Mouse (Mus musculus): ENCODE measurements around the gene Gm11549. TPM values are rescaled to one million over a fixed set of nuclear protein-coding genes. Genes with fewer than 3 reads are reported as not detected.

Gene Gm11549
- polyA plus RNA-seq, 1 experiment from 2014 or later, result 0.21 TPM

DNA sequence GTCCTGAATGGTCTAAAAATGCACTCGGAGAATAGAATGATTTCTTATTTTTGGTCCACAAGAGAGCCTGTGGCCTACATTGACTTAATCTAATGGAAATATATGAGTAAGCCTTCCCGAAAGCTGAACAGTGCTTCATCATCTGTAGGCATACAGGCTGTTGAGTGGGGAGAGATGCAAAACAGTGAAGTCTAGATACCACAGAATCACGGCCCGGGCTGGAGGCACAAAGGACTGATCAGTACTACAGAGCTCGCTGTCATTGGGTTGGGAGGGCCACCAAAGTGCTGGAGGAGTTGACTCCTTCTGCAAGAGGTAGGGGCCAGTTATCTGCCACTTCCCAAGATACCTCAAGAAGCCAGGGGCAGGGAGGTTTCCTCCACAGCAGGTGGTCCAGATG, 9.2 kb upstream of the Gm11549 start:
- Histone ChIP-seq H3K9me3 (ENCODE audit: control insufficient read depth, low read length) (no peaks in the 10 kb centered on the region), H3K36me3 (ENCODE audit: control insufficient read depth, insufficient read depth, low read length) (no peaks in the 10 kb centered on the region), H3K27ac (replicated peaks; ENCODE audit: low read depth, low read length) (no peak overlapping the region), H3K27me3 (ENCODE audit: control insufficient read depth, insufficient read depth, low read length) (no peaks in the 10 kb centered on the region), H3K4me3 (replicated peaks; ENCODE audit: low read depth, low read length) (no peak overlapping the region), H3K9ac (replicated peaks; ENCODE audit: low read length) (no peak overlapping the region), H3K4me2 (ENCODE audit: low read length) (no peak overlapping the region), H3K4me1 (ENCODE audit: control insufficient read depth, insufficient read depth, low read length) (no peaks in the 10 kb centered on the region)
- WGBS, result 75% methylated on average over 5 of the region's 5 CpGs
- no peak for ATAC-seq (ENCODE audit: low FRiP score, low TSS enrichment)
- no peak for DNase-seq

DNA sequence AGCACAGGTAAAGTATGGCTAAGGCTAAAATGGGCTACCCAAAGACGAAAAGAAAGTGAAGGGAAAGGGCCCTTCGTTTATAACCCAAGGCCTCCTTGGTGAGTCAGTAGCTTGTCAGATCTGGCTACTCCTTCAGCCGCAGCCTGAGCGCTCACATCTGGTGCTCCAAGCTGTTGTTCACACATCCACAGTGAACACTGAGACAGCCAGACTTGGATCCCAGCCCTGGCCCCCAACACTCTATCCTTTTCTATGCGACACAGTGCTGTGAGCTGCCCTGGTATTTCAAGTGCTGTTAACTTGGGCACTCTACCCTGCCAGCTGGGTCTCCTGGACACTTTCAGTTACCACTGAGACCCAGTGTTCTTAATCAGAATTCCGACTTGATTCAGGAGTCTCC, 8.7 kb upstream of the Gm11549 start:
- Histone ChIP-seq H3K4me2 (ENCODE audit: low read length) (no peak overlapping the region), H3K27ac (replicated peaks; ENCODE audit: low read depth, low read length) (no peak overlapping the region), H3K4me1 (ENCODE audit: control insufficient read depth, insufficient read depth, low read length) (no peaks in the 10 kb centered on the region), H3K27me3 (ENCODE audit: control insufficient read depth, insufficient read depth, low read length) (no peaks in the 10 kb centered on the region), H3K4me3 (replicated peaks; ENCODE audit: low read depth, low read length) (no peak overlapping the region), H3K9me3 (ENCODE audit: control insufficient read depth, low read length) (no peaks in the 10 kb centered on the region), H3K36me3 (ENCODE audit: control insufficient read depth, insufficient read depth, low read length) (no peaks in the 10 kb centered on the region), H3K9ac (replicated peaks; ENCODE audit: low read length) (no peak overlapping the region)
- WGBS, result 89% methylated on average over 6 of the region's 6 CpGs
- DNase-seq (no peak), ATAC-seq (ENCODE audit: low FRiP score, low TSS enrichment) (no peak)

DNA sequence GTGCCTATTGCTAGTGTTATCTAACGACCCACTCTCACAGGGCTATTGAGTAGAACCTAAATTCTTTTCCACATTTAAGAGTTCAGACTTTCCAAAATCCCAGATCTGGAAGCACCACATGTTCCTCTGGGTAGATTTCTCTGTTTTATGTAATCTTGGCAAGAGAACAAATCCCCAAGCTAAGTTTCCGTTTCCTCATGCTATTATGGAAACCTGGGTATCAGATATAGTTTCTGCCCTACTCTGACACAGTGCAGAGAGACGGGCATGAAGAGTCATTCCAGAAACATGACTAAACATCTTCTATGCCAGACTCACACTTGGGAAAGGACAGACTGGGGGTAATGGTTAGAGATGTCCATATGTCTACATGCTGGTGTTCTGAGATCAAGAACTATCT, 2.9 kb upstream of the Gm11549 start:
- WGBS, result 91% methylated on average over 3 of the region's 3 CpGs
- H3K36me3 ChIP-seq (ENCODE audit: control insufficient read depth, insufficient read depth, low read length), result no peaks in the 10 kb centered on the region
- ATAC-seq (ENCODE audit: low FRiP score, low TSS enrichment) (no peak), DNase-seq (no peak)
- H3K4me3 ChIP-seq (replicated peaks; ENCODE audit: low read depth, low read length), result no peak overlapping the region
- peaks cover 15% of the 10 kb centered on the region; the same call in 1 of the 2 replicates for H3K27me3 ChIP-seq (ENCODE audit: control insufficient read depth, insufficient read depth, low read length)
- no peaks in the 10 kb centered on the region for H3K9me3 ChIP-seq (ENCODE audit: control insufficient read depth, low read length)
- peaks cover 3% of the 10 kb centered on the region; the same call in 1 of the 2 replicates for H3K4me1 ChIP-seq (ENCODE audit: control insufficient read depth, insufficient read depth, low read length)
- H3K27ac ChIP-seq (replicated peaks; ENCODE audit: low read depth, low read length), result no peak overlapping the region
- no peak overlapping the region for H3K4me2 ChIP-seq (ENCODE audit: low read length)
- no peak overlapping the region for H3K9ac ChIP-seq (replicated peaks; ENCODE audit: low read length)

DNA sequence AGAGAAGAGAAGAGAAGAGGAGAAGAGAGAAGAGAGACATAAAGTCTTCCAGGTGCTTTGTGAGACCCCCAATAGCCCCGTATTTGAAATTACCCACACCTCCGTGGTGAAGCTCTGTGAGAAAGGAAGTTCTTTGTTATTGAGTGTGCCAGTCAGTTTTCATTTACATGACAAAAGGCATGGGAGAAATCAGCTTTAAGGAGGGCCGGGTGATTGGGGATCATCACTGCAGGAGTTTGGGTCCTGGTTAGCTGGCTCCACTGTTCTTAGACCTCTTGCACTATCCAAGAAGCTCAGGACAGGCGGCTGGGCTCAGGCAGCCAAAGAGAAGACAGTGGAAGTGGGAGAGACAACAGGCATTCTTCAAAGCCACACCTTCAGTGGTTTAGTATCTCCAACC, 524 bp upstream of the Gm11549 start:
- whole genome bisulfite sequencing, result 3% methylated on average over 4 of the region's 4 CpGs
- peaks cover 3% of the 10 kb centered on the region; the same call in 1 of the 2 replicates for H3K4me1 ChIP-seq (ENCODE audit: control insufficient read depth, insufficient read depth, low read length)
- no peak overlapping the region for H3K27ac ChIP-seq (replicated peaks; ENCODE audit: low read depth, low read length)
- H3K4me2 ChIP-seq (ENCODE audit: low read length), result peak overlapping the region; percentile 99; the same call in 1 of the 2 replicates
- no peak overlapping the region for H3K4me3 ChIP-seq (replicated peaks; ENCODE audit: low read depth, low read length)
- H3K36me3 ChIP-seq (ENCODE audit: control insufficient read depth, insufficient read depth, low read length), result no peaks in the 10 kb centered on the region
- ATAC-seq (ENCODE audit: low FRiP score, low TSS enrichment), result no peak
- H3K9ac ChIP-seq (replicated peaks; ENCODE audit: low read length), result no peak overlapping the region
- no peaks in the 10 kb centered on the region for H3K9me3 ChIP-seq (ENCODE audit: control insufficient read depth, low read length)
- peaks cover 15% of the 10 kb centered on the region; the same call in 1 of the 2 replicates for H3K27me3 ChIP-seq (ENCODE audit: control insufficient read depth, insufficient read depth, low read length)
- no peak for DNase-seq

DNA sequence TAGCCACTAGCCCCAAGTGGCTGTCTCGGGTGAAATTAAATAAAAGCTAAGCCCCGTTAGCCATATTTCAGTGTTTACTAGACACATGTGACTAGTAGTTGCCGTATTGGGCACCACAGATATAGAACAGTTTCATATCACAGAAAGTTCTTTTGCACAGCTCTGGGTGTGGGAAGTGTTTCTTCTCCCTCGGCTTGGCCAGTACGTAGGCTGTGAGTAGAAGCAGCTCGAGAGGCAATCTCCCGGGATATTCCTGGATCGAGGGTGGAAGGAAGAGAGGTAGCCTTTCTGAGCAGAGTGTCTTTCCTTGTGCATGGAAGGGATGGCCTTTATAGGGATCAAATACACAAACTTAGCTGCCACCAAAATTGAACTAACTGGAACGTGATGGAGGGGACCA, 5.4 kb downstream of the Gm11549 start:
- ATAC-seq (ENCODE audit: low FRiP score, low TSS enrichment), result no peak
- H3K9me3 ChIP-seq (ENCODE audit: control insufficient read depth, low read length), result no peaks in the 10 kb centered on the region
- H3K4me1 ChIP-seq (ENCODE audit: control insufficient read depth, insufficient read depth, low read length), result peaks cover 3% of the 10 kb centered on the region; the same call in 1 of the 2 replicates
- no peak for DNase-seq
- H3K4me2 ChIP-seq (ENCODE audit: low read length), result no peak overlapping the region
- no peaks in the 10 kb centered on the region for H3K36me3 ChIP-seq (ENCODE audit: control insufficient read depth, insufficient read depth, low read length)
- no peak overlapping the region for H3K27ac ChIP-seq (replicated peaks; ENCODE audit: low read depth, low read length)
- H3K9ac ChIP-seq (replicated peaks; ENCODE audit: low read length), result no peak overlapping the region
- H3K4me3 ChIP-seq (replicated peaks; ENCODE audit: low read depth, low read length), result no peak overlapping the region
- 93% methylated on average over 9 of the region's 9 CpGs for WGBS
- H3K27me3 ChIP-seq (ENCODE audit: control insufficient read depth, insufficient read depth, low read length), result peaks cover 6% of the 10 kb centered on the region; the same call in 1 of the 2 replicates

DNA sequence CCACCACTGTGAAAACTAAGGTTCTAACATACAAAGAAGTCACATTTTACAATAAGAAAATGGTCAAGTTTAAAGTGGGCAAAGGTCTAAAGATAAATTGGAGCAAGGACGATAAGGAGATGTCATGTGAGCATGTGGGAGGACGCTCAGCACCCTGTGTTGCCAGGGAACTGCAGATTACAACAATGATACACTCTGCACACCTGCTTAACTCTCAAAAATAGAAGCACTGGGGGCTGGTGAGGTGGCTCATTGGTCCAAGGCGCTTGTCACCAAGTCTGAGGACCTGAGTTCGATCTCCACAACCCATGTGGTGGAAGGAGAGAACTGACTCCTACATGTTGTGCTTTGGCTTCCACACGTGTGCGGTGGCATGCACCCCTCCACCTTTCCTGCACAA, 10.1 kb downstream of the Gm11549 start:
- H3K4me2 ChIP-seq (ENCODE audit: low read length), result no peak overlapping the region
- no peak overlapping the region for H3K4me3 ChIP-seq (replicated peaks; ENCODE audit: low read depth, low read length)
- no peaks in the 10 kb centered on the region for H3K36me3 ChIP-seq (ENCODE audit: control insufficient read depth, insufficient read depth, low read length)
- ATAC-seq (ENCODE audit: low FRiP score, low TSS enrichment) (no peak), DNase-seq (no peak)
- 89% methylated on average over 6 of the region's 6 CpGs for WGBS
- H3K9me3 ChIP-seq (ENCODE audit: control insufficient read depth, low read length), result no peaks in the 10 kb centered on the region
- H3K9ac ChIP-seq (replicated peaks; ENCODE audit: low read length), result no peak overlapping the region
- no peaks in the 10 kb centered on the region for H3K4me1 ChIP-seq (ENCODE audit: control insufficient read depth, insufficient read depth, low read length)
- H3K27ac ChIP-seq (replicated peaks; ENCODE audit: low read depth, low read length), result no peak overlapping the region
- no peaks in the 10 kb centered on the region for H3K27me3 ChIP-seq (ENCODE audit: control insufficient read depth, insufficient read depth, low read length)

DNA sequence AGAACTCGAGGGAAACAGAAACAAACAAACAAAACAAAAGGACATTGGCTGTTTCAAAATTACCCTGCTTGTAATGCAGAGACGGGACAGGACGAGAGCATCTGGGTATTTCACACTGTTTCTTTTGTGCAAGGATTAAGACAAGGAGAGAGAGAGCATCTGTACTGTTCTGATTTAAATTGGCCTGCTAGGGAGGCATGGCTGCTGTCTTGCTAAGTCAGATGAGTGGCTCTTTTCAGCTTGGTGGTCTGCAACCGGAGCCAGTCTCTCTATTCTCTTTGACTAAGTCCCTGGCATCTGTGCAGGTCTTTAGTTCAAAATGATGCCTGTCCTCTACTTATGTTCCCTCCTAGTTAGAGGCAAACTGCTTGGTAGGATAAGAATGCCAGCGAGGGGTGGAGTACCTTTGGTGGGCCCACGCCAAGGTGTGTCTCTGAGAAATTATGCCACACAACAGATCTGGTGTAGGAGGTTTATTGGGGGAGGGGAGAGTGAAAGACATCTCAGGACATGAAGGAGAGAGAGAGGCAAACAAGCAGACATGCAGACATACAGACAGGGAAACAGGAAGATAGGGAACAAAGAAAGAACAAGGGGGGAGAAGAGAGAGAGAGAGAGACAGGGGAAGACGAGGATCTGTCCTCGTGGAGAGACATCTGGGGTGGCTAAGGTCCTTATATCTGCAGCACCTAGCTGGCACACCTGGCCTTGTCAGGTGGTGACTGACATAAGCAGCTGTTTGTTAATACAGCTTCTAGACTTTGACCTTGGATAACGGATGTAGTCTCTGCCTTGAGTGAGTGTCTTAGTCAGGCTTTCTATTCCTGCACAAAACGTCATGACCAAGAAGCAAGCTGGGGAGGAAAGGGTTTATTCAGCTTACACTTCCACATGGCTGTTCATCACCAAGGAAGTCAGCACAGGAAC, 15.5 kb downstream of the Gm11549 start:
- Histone ChIP-seq H3K4me2 (ENCODE audit: low read length) (no peak overlapping the region), H3K27ac (replicated peaks; ENCODE audit: low read depth, low read length) (0 out of 2 replicates have a peak overlapping the region, but pooled peaks have one; percentile 46), H3K9me3 (ENCODE audit: control insufficient read depth, low read length) (no peaks in the 10 kb centered on the region), H3K36me3 (ENCODE audit: control insufficient read depth, insufficient read depth, low read length) (no peaks in the 10 kb centered on the region), H3K4me1 (ENCODE audit: control insufficient read depth, insufficient read depth, low read length) (no peaks in the 10 kb centered on the region), H3K27me3 (ENCODE audit: control insufficient read depth, insufficient read depth, low read length) (no peaks in the 10 kb centered on the region), H3K4me3 (replicated peaks; ENCODE audit: low read depth, low read length) (no peak overlapping the region), H3K9ac (replicated peaks; ENCODE audit: low read length) (no peak overlapping the region)
- 46% methylated on average over 10 of the region's 10 CpGs for WGBS
- ATAC-seq (ENCODE audit: low FRiP score, low TSS enrichment) (no peak; the same call in 1 of the 2 replicates), DNase-seq (peak; percentile 37)

DNA sequence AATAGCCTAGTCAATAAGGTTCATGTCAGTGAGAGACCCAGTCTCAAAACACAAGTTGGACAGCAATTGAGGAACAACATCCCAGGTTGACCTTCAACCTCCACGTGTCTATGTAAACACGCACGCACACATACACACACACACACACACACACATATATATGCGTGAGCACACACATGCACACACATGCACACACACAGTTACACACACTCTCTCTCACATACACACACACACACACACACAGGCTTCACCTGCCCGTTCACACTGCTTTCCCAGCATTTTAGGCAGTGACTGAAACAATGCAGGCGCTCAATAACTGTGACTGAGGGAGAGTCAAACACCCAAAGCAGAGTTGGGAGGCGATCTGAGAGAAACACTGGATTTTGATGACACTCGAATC, 16.3 kb downstream of the Gm11549 start:
- Histone ChIP-seq H3K36me3 (ENCODE audit: control insufficient read depth, insufficient read depth, low read length) (no peaks in the 10 kb centered on the region), H3K9ac (replicated peaks; ENCODE audit: low read length) (no peak overlapping the region), H3K4me1 (ENCODE audit: control insufficient read depth, insufficient read depth, low read length) (no peaks in the 10 kb centered on the region), H3K27me3 (ENCODE audit: control insufficient read depth, insufficient read depth, low read length) (no peaks in the 10 kb centered on the region), H3K4me3 (replicated peaks; ENCODE audit: low read depth, low read length) (no peak overlapping the region), H3K9me3 (ENCODE audit: control insufficient read depth, low read length) (no peaks in the 10 kb centered on the region), H3K4me2 (ENCODE audit: low read length) (no peak overlapping the region), H3K27ac (replicated peaks; ENCODE audit: low read depth, low read length) (0 out of 2 replicates have a peak overlapping the region, but pooled peaks have one; percentile 46)
- 71% methylated on average over 8 of the region's 8 CpGs for WGBS
- ATAC-seq (ENCODE audit: low FRiP score, low TSS enrichment) (peak; percentile 43; the same call in 1 of the 2 replicates), DNase-seq (no peak)

DNA sequence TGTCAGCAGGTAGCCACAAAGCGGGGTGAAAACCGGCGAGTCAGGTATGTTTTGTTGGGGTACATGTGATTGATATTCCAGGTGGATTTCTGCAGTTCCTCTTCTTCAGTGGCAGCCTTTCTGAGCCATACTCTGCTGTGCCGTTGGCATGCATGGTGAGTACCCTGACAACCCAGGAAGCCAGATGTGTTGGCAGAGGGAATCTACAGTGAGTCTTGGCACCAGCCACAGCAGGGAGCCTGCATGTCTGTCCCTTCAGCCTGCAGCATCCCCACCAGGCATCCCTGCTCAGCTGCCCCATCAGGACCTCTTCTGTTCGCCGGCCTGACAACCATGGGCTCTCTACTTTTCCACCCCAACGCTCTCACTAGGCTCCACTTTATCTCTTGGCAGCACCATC, 20.1 kb downstream of the Gm11549 start:
- H3K27me3 ChIP-seq (ENCODE audit: control insufficient read depth, insufficient read depth, low read length), result no peaks in the 10 kb centered on the region
- no peaks in the 10 kb centered on the region for H3K36me3 ChIP-seq (ENCODE audit: control insufficient read depth, insufficient read depth, low read length)
- H3K9me3 ChIP-seq (ENCODE audit: control insufficient read depth, low read length), result no peaks in the 10 kb centered on the region
- DNase-seq (no peak), ATAC-seq (ENCODE audit: low FRiP score, low TSS enrichment) (no peak)
- no peak overlapping the region for H3K4me2 ChIP-seq (ENCODE audit: low read length)
- H3K4me3 ChIP-seq (replicated peaks; ENCODE audit: low read depth, low read length), result no peak overlapping the region
- 76% methylated on average over 7 of the region's 7 CpGs for WGBS
- H3K9ac ChIP-seq (replicated peaks; ENCODE audit: low read length), result no peak overlapping the region
- H3K27ac ChIP-seq (replicated peaks; ENCODE audit: low read depth, low read length), result no peak overlapping the region
- no peaks in the 10 kb centered on the region for H3K4me1 ChIP-seq (ENCODE audit: control insufficient read depth, insufficient read depth, low read length)

All from midbrain, embryonic 14.5 days (tissue).